8 mouse cellular contexts compared by ENCODE assay signal in the genomic region with DNA sequence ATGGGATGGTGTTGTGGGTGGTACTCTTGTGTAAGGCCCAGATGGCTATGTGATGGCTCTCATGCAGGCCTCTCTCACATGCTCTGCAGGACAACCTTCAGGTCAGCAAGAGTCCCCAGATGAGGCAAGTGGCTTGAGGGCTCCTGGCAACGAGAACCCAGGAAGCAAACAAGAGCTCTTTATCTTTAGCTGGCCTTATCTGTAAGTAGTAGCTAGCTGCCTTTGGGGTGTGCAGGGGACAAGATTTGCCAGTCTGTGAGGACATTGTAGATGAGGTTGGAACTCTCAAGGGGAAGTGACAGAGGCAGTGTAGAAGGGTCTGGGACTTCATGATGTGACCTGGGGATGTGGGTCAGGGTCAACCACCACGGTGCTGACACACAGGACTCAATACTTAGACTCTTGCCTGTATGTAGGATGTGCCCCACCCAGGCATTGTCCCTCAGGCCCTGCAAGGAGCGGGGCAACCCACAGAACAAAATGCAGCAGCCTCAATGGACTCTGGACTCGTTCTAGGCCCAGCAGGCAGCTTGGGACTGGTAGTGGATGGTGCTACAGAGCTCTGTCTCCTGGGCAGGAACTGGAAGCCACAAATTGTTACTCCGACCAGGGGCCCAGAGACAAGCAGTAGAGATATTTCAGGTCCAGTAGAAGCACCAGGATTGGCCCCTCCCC. TPM values are rescaled to one million over a fixed set of nuclear protein-coding genes. Genes with fewer than 3 reads are reported as not detected.
DNase-seq lines count a peak whose midpoint lies in the region; ATAC-seq and TF ChIP-seq lines count a peak whose summit lies in the region.

No protein-coding gene starts in this region.

- peak; percentile 2 to 11 for DNase-seq in gastrocnemius, postnatal 36 days
- DNase-seq in gastrocnemius, postnatal 10 days: no peak
- DNase-seq in spleen, adult 2 months (ENCODE audit: low read depth in 1 of 2, low spot score in 2 of 2): no peak
- DNase-seq in spleen, postnatal 4 days (ENCODE audit: low spot score in 2 of 2): no peak
- DNase-seq in hindbrain, embryonic 14.5 days (ENCODE audit: low spot score): no peak

- peaks cover 26% of the 10 kb centered on the region; the same call in 1 of the 2 replicates for H3K4me1 ChIP-seq in spleen, adult 2 months (ENCODE audit: control insufficient read depth, insufficient read depth, insufficient read length)
- peaks cover 28% of the 10 kb centered on the region for H3K4me1 ChIP-seq in limb, embryonic 15.5 days
- peaks cover 28% of the 10 kb centered on the region for H3K4me1 ChIP-seq in stomach, embryonic 15.5 days
- no peaks in the 10 kb centered on the region for H3K4me1 ChIP-seq in hindbrain, embryonic 14.5 days (replicated peaks; ENCODE audit: control insufficient read depth, insufficient read depth, low read length)

- no peaks in the 10 kb centered on the region for H3K27me3 ChIP-seq in spleen, adult 2 months (ENCODE audit: control insufficient read depth, insufficient read depth, low read length)
- no peaks in the 10 kb centered on the region for H3K27me3 ChIP-seq in limb, embryonic 15.5 days
- no peaks in the 10 kb centered on the region for H3K27me3 ChIP-seq in stomach, embryonic 15.5 days (replicated peaks)
- H3K27me3 ChIP-seq in hindbrain, embryonic 14.5 days (ENCODE audit: control insufficient read depth, insufficient read depth, low read length): no peaks in the 10 kb centered on the region

- no peaks in the 10 kb centered on the region; the same call in 1 of the 2 replicates for H3K9me3 ChIP-seq in limb, embryonic 15.5 days
- no peaks in the 10 kb centered on the region for H3K9me3 ChIP-seq in stomach, embryonic 15.5 days
- no peaks in the 10 kb centered on the region for H3K9me3 ChIP-seq in hindbrain, embryonic 14.5 days (ENCODE audit: control insufficient read depth, low read length)

- 42% methylated on average over 5 of the region's 5 CpGs for WGBS in spleen, adult 2 months
- WGBS in limb, embryonic 15.5 days: 61% methylated on average over 5 of the region's 5 CpGs
- WGBS in stomach, embryonic 15.5 days: 65% methylated on average over 5 of the region's 5 CpGs
- WGBS in hindbrain, embryonic 14.5 days: 82% methylated on average over 5 of the region's 5 CpGs

- 0 out of 2 replicates have a peak overlapping the region, but pooled peaks have one; percentile 6 for H3K4me2 ChIP-seq in limb, embryonic 15.5 days
- peak overlapping the region; percentile 44 for H3K4me2 ChIP-seq in stomach, embryonic 15.5 days
- no peak overlapping the region for H3K4me2 ChIP-seq in hindbrain, embryonic 14.5 days (replicated peaks)

- TF ChIP-seq POLR2A in spleen, adult 2 months (IDR thresholded peaks at IDR 0.05; ENCODE audit: low read depth, low read length): no peak

- H3K9ac ChIP-seq in limb, embryonic 15.5 days: no peak overlapping the region
- no peak overlapping the region for H3K9ac ChIP-seq in stomach, embryonic 15.5 days
- no peak overlapping the region for H3K9ac ChIP-seq in hindbrain, embryonic 14.5 days

- H3K4me3 ChIP-seq in spleen, adult 2 months (ENCODE audit: extremely low read depth, insufficient read depth, insufficient read length): peak overlapping the region; percentile 28; the same call in 1 of the 2 replicates
- H3K4me3 ChIP-seq in limb, embryonic 15.5 days: no peak overlapping the region
- H3K4me3 ChIP-seq in stomach, embryonic 15.5 days (replicated peaks): peak overlapping the region; percentile 28; the same call in 1 of the 2 replicates
- H3K4me3 ChIP-seq in hindbrain, embryonic 14.5 days (replicated peaks; ENCODE audit: low read length): no peak overlapping the region

- intact Hi-C loops in gastrocnemius, postnatal 36 days (cut with DNase I): loop anchor here (5.0 to 10.0 kb wide), 3 partner anchors 83 to 1008 kb away; no protein-coding TSS in a partner anchor

- no peak for TF ChIP-seq CTCF in spleen, adult 2 months (IDR thresholded peaks at IDR 0.05; ENCODE audit: extremely low read depth, insufficient read depth, insufficient read length, insufficient replicate concordance)

- H3K27ac ChIP-seq in spleen, adult 2 months (ENCODE audit: insufficient read depth, low read length): no peak overlapping the region; the same call in 1 of the 2 replicates
- H3K27ac ChIP-seq in limb, embryonic 15.5 days: peak overlapping the region; percentile 81
- H3K27ac ChIP-seq in stomach, embryonic 15.5 days: peak overlapping the region; percentile 89
- no peak overlapping the region for H3K27ac ChIP-seq in hindbrain, embryonic 14.5 days

- no peak for ATAC-seq in limb, embryonic 15.5 days (ENCODE audit: insufficient number of reproducible peaks, low FRiP score, low TSS enrichment, low read depth)
- no peak for ATAC-seq in stomach, embryonic 15.5 days (ENCODE audit: insufficient read depth, low FRiP score, low read depth)
- ATAC-seq in CD4-positive, CD25-positive, alpha-beta regulatory T cell, adult 4 months: no peak
- ATAC-seq in hindbrain, embryonic 14.5 days (ENCODE audit: low FRiP score): no peak

- peaks cover 20% of the 10 kb centered on the region for H3K36me3 ChIP-seq in spleen, adult 2 months (ENCODE audit: control insufficient read depth, insufficient read depth, low read length)
- H3K36me3 ChIP-seq in limb, embryonic 15.5 days: no peaks in the 10 kb centered on the region; the same call in 1 of the 2 replicates
- H3K36me3 ChIP-seq in stomach, embryonic 15.5 days: peaks cover 10% of the 10 kb centered on the region; the same call in 1 of the 2 replicates
- no peaks in the 10 kb centered on the region for H3K36me3 ChIP-seq in hindbrain, embryonic 14.5 days (replicated peaks; ENCODE audit: control insufficient read depth, insufficient read depth)

RNA-seq across cellular contexts. Expression of a gene that starts 1.9 kb away (rescaled TPM):
- total RNA-seq in gastrocnemius, postnatal 36 days (2021): 10 to 100 TPM; 13.0 to 19.2 TPM
- 10 to 100 TPM; 10.7 to 18.2 TPM for total RNA-seq in gastrocnemius, postnatal 10 days (2021)
- polyA plus RNA-seq in spleen, adult 2 months (2012; rRNA removed): 253 and 254 TPM in 2 replicates
- polyA plus RNA-seq in limb, embryonic 15.5 days (2015; fragmentation: Nextera tagmentation; extraction: Ambion mirVana): 8.0 and 11.5 TPM in 2 replicates
- 67.4 and 81.5 TPM in 2 replicates for polyA plus RNA-seq in stomach, embryonic 15.5 days (2015; fragmentation: Nextera tagmentation; extraction: Ambion mirVana)
- 100 to 1,000 TPM in 1 of 2 experiments, 10 to 100 TPM in 1; 93.7 to 163 TPM for polyA plus RNA-seq in CD4-positive, CD25-positive, alpha-beta regulatory T cell, adult 4 months (2017; shearing (Covaris generic))
- polyA plus RNA-seq in hindbrain, embryonic 14.5 days (2014; fragmentation: Nextera tagmentation; extraction: Ambion mirVana): 4.0 and 4.7 TPM in 2 replicates

RNA-seq across cellular contexts. Expression of a gene that starts 18.9 kb away (rescaled TPM):
- 1 to 10 TPM; 9.4 to 9.7 TPM for total RNA-seq in gastrocnemius, postnatal 36 days (2021)
- total RNA-seq in gastrocnemius, postnatal 10 days (2021): 10 to 100 TPM; 13.1 to 14.9 TPM
- polyA plus RNA-seq in spleen, adult 2 months (2012; rRNA removed): 42.7 and 50.5 TPM in 2 replicates
- polyA plus RNA-seq in limb, embryonic 15.5 days (2015; fragmentation: Nextera tagmentation; extraction: Ambion mirVana): 29.3 and 30.6 TPM in 2 replicates
- 30.7 and 32.1 TPM in 2 replicates for polyA plus RNA-seq in stomach, embryonic 15.5 days (2015; fragmentation: Nextera tagmentation; extraction: Ambion mirVana)
- polyA plus RNA-seq in CD4-positive, CD25-positive, alpha-beta regulatory T cell, adult 4 months (2017; shearing (Covaris generic)): 10 to 100 TPM; 12.9 to 13.6 TPM
- polyA plus RNA-seq in hindbrain, embryonic 14.5 days (2014; fragmentation: Nextera tagmentation; extraction: Ambion mirVana): 25.4 and 26.9 TPM in 2 replicates

RNA-seq across cellular contexts. Expression of a gene that starts 28.0 kb away (rescaled TPM):
- total RNA-seq in gastrocnemius, postnatal 36 days (2021): 1 to 10 TPM; 9.3 to 9.7 TPM
- 10 to 100 TPM; 31.8 to 37.4 TPM for total RNA-seq in gastrocnemius, postnatal 10 days (2021)
- polyA plus RNA-seq in spleen, adult 2 months (2012; rRNA removed): 10.5 and 12.0 TPM in 2 replicates
- 12.1 and 14.8 TPM in 2 replicates for polyA plus RNA-seq in limb, embryonic 15.5 days (2015; fragmentation: Nextera tagmentation; extraction: Ambion mirVana)
- 6.8 and 8.3 TPM in 2 replicates for polyA plus RNA-seq in stomach, embryonic 15.5 days (2015; fragmentation: Nextera tagmentation; extraction: Ambion mirVana)
- not detected for polyA plus RNA-seq in CD4-positive, CD25-positive, alpha-beta regulatory T cell, adult 4 months (2017; shearing (Covaris generic))
- 5.0 and 5.2 TPM in 2 replicates for polyA plus RNA-seq in hindbrain, embryonic 14.5 days (2014; fragmentation: Nextera tagmentation; extraction: Ambion mirVana)

RNA-seq across cellular contexts. Expression of a gene that starts 44.5 kb away (rescaled TPM):
- 10 to 100 TPM; 73.9 to 92.0 TPM for total RNA-seq in gastrocnemius, postnatal 36 days (2021)
- total RNA-seq in gastrocnemius, postnatal 10 days (2021): 100 to 1,000 TPM; 151 to 185 TPM
- polyA plus RNA-seq in spleen, adult 2 months (2012; rRNA removed): 68.1 and 75.1 TPM in 2 replicates
- polyA plus RNA-seq in limb, embryonic 15.5 days (2015; fragmentation: Nextera tagmentation; extraction: Ambion mirVana): 140 and 168 TPM in 2 replicates
- polyA plus RNA-seq in stomach, embryonic 15.5 days (2015; fragmentation: Nextera tagmentation; extraction: Ambion mirVana): 78.8 and 83.0 TPM in 2 replicates
- 10 to 100 TPM in 1 of 2 experiments, 1 to 10 TPM in 1; 9.5 to 10.5 TPM for polyA plus RNA-seq in CD4-positive, CD25-positive, alpha-beta regulatory T cell, adult 4 months (2017; shearing (Covaris generic))
- 94.3 and 114 TPM in 2 replicates for polyA plus RNA-seq in hindbrain, embryonic 14.5 days (2014; fragmentation: Nextera tagmentation; extraction: Ambion mirVana)

RNA-seq across cellular contexts. Expression of a gene that starts 57.7 kb away (rescaled TPM):
- total RNA-seq in gastrocnemius, postnatal 36 days (2021): 1 to 10 TPM; 1.2 to 1.3 TPM
- 1 to 10 TPM; 1.2 to 2.7 TPM for total RNA-seq in gastrocnemius, postnatal 10 days (2021)
- polyA plus RNA-seq in spleen, adult 2 months (2012; rRNA removed): not detected in 2 replicates
- polyA plus RNA-seq in limb, embryonic 15.5 days (2015; fragmentation: Nextera tagmentation; extraction: Ambion mirVana): 1.2 and 1.5 TPM in 2 replicates
- polyA plus RNA-seq in stomach, embryonic 15.5 days (2015; fragmentation: Nextera tagmentation; extraction: Ambion mirVana): 0.36 and 0.42 TPM in 2 replicates
- polyA plus RNA-seq in CD4-positive, CD25-positive, alpha-beta regulatory T cell, adult 4 months (2017; shearing (Covaris generic)): under 1 TPM; 0.32 to 0.52 TPM
- 0.17 TPM in 1 of 2 replicates, not detected in the other for polyA plus RNA-seq in hindbrain, embryonic 14.5 days (2014; fragmentation: Nextera tagmentation; extraction: Ambion mirVana)

Comparison
In these comparisons a context has a peak if more than half of its experiments do, and no peak if none do; other contexts are left out.
1. DNase-seq: peak in gastrocnemius, postnatal 36 days (2 of 2); none in gastrocnemius, postnatal 10 days (single experiment), spleen, adult 2 months (0 of 2), spleen, postnatal 4 days (0 of 2) and hindbrain, embryonic 14.5 days (single experiment).
2. H3K27ac ChIP-seq: peak in limb, embryonic 15.5 days (single experiment) and stomach, embryonic 15.5 days (single experiment); none in spleen, adult 2 months (single experiment) and hindbrain, embryonic 14.5 days (single experiment).
3. H3K4me3 ChIP-seq: peak in spleen, adult 2 months (single experiment) and stomach, embryonic 15.5 days (single experiment); none in limb, embryonic 15.5 days (single experiment) and hindbrain, embryonic 14.5 days (single experiment).